Mouse (Mus musculus) spleen, adult 2 months (tissue): ENCODE results near the gene Foxk1. TPM values are rescaled to one million over a fixed set of nuclear protein-coding genes. Genes with fewer than 3 reads are reported as not detected.

Experiments used
- DNase-seq, 2 experiments: peaks; one replicate each; pipeline versions ENCODE4 v3.0.0 to v3.0.0-alpha.2; 2012 to 2021; ENCODE audit warnings: low spot score in 2 of 2, low read depth in 1 of 2
- H3K27ac ChIP-seq: fragments of 200-500 bp; 2 replicates; pipeline ENCODE4 v1.5.1; 2012; ENCODE audit warnings: low read length, inconsistent platforms; ENCODE audit not compliant: insufficient read depth
- H3K27me3 ChIP-seq: fragments of 200-500 bp; 2 replicates; pipeline ENCODE4 v1.6.1; 2012; ENCODE audit warnings: mild to moderate bottlenecking, moderate library complexity, low read length, inconsistent platforms; ENCODE audit not compliant: control insufficient read depth, insufficient read depth
- H3K36me3 ChIP-seq: fragments of 200-500 bp; 2 replicates; pipeline ENCODE4 v1.6.1; 2012; ENCODE audit warnings: mild to moderate bottlenecking, low read length, inconsistent platforms; ENCODE audit not compliant: control insufficient read depth, insufficient read depth
- H3K4me1 ChIP-seq: fragments of 200-500 bp; 2 replicates; pipeline ENCODE4 v1.6.1; 2011; ENCODE audit warnings: inconsistent platforms; ENCODE audit not compliant: control insufficient read depth, insufficient read depth, insufficient read length
- H3K4me3 ChIP-seq: fragments of 200-500 bp; 2 replicates; pipeline ENCODE4 v1.5.1; 2011; ENCODE audit warnings: mild to moderate bottlenecking, inconsistent platforms; ENCODE audit not compliant: insufficient read depth, insufficient read length; ENCODE audit errors: extremely low read depth
- CTCF ChIP-seq: fragments of 200-500 bp; IDR thresholded peaks from 2 replicates; pipeline ENCODE4 v1.5.1; 2011; ENCODE audit warnings: mild to moderate bottlenecking, inconsistent platforms; ENCODE audit not compliant: insufficient read depth, insufficient read length, insufficient replicate concordance; ENCODE audit errors: extremely low read depth
- POLR2A ChIP-seq: fragments of 200-500 bp; IDR thresholded peaks from 2 replicates; pipeline ENCODE4 v1.6.1; 2011; ENCODE audit warnings: low read depth, low read length, inconsistent platforms
- WGBS: fragments of 180-500 bp; shearing (Covaris S2); methylation state at CpG from one replicate; pipeline ENCODE4 v1.1.7; 2018; 5-methylcytosine and 5-hydroxymethylcytosine counted together
- polyA plus RNA-seq: library from polyadenylated mRNA; depleted of rRNA; stranded (reverse); fragments of >200 nt; gene quantifications from 2 replicates; pipeline ENCODE4 v1.2.3, GENCODE M21; 2012

The Foxk1 gene
- polyA plus RNA-seq, 1 experiment, result 39.2 TPM

DNA sequence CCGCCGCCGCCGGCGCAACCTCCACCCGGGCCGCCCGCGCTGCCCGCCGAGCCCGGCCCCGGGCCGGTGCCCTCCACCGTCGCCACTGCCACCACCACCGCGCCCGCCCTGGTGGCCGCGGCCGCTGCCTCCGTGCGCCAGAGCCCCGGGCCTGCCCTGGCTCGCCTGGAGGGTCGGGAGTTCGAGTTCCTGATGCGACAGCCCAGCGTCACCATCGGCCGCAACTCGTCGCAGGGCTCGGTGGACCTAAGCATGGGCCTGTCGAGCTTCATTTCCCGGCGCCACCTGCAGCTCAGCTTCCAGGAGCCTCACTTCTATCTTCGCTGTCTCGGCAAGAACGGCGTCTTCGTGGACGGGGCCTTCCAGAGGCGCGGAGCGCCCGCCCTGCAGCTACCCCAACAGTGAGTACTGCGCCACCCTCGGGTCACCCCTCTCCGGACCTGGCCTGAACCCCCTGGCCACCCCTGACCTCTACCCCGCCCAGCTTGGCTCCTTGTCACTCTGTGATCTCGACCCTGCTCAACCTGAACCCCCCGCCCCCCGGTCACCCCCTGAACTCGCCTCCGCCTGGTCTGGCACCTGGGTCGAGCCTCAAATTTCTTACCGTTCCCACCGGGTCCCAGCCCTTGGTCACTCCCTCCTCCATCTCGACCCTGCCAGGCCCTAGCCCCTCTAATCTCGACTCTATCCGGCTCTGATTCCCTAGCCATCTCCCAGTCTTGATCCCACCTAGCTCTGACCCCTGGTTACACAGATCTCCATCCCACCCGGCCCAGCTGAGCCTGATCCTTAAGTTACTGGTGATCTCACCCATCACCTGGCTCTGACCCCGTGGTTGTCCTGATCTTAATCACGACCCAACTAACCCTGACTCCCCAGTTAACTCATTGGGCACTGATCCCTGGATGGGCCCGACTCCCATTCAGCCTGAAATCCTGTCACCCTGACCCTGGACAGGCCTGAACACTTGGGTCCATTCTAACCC lies 636 bp downstream of the Foxk1 start:
- Histone ChIP-seq H3K27ac (peak overlapping the region; percentile 81), H3K4me3 (peak overlapping the region; percentile 93), H3K36me3 (0 out of 2 replicates have a peak, but pooled peaks cover 2% of the 10 kb centered on the region), H3K4me1 (peaks cover 22% of the 10 kb centered on the region; the same call in 1 of the 2 replicates), H3K27me3 (no peaks in the 10 kb centered on the region)
- TF ChIP-seq CTCF (no peak), POLR2A (no peak)
- DNase-seq, result peak in 1 of 2 experiments; percentile 41
- 2% methylated on average over 63 of the region's 67 CpGs for WGBS

DNA sequence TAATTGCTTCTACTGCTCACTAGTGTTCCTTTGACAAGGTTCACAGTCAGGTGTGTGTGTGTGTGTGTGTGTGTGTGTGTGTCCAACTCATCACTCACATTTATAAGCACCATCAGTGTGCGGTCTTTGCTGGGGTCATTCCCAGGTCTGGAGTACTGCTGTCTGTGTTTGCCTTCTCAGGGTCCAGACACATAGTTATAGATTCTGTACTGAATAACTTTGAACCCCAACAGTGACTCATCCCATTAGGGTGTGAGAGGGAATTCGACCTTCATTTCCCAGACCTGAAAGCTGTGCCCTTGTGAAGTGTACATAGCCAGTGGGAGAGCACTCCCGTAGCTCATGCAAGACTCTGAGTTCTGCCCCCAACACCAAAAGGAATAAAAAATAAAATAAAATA lies 2.4 kb downstream of the Foxk1 start:
- no peak for TF ChIP-seq POLR2A
- TF ChIP-seq CTCF, result no peak
- 81% methylated on average over 3 of the region's 3 CpGs for WGBS
- Histone ChIP-seq H3K36me3 (peaks cover 4% of the 10 kb centered on the region), H3K27me3 (no peaks in the 10 kb centered on the region), H3K4me3 (no peak overlapping the region), H3K27ac (no peak overlapping the region), H3K4me1 (peaks cover 22% of the 10 kb centered on the region; the same call in 1 of the 2 replicates)
- no peak for DNase-seq

DNA sequence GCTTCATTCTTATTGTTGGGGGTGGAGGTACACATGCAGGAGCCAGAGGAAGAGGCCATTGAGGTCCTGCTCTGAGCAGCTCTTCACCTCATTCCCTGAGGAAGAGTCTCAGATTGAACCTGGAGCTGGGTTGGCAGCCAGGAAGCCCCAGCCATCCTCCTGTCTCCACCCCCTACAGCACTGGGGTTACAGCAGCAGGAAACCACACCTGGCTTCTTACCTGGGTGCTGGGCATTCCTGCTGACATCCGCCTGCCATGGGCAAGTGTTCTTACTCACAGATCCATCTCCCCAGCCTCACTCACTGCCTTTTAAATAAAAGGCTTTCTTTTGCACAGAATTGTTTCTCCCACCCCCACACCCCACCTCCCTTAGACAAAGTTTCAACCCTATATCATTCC lies 3.0 kb downstream of the Foxk1 start:
- Histone ChIP-seq H3K27me3 (no peaks in the 10 kb centered on the region), H3K36me3 (peaks cover 4% of the 10 kb centered on the region), H3K4me1 (peaks cover 22% of the 10 kb centered on the region; the same call in 1 of the 2 replicates), H3K27ac (no peak overlapping the region), H3K4me3 (no peak overlapping the region)
- WGBS, result 87% methylated on average over 1 of the region's 1 CpGs
- TF ChIP-seq CTCF (no peak), POLR2A (no peak)
- no peak for DNase-seq

DNA sequence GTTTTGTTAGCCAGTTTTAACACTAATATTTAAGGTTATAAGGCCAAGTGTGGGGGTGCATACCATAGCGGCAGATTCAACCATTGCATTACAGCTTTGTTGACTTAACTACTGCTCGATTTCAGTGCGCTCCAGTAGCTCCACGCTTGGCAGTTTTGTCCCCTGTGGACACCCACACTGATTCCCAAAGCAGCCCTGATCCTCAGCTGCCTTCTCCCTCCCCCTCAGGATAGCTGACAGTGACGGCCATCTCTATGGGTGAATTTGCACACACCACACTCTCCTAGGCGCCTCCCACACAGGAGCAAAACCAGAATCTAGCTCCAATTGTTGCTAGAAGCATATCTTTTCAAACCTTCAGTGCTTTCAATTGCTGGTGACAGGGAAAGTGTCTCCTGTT lies 4.1 kb downstream of the Foxk1 start:
- H3K4me1 ChIP-seq, result peaks cover 22% of the 10 kb centered on the region; the same call in 1 of the 2 replicates
- 87% methylated on average over 6 of the region's 6 CpGs for WGBS
- TF ChIP-seq CTCF (no peak), POLR2A (no peak)

DNA sequence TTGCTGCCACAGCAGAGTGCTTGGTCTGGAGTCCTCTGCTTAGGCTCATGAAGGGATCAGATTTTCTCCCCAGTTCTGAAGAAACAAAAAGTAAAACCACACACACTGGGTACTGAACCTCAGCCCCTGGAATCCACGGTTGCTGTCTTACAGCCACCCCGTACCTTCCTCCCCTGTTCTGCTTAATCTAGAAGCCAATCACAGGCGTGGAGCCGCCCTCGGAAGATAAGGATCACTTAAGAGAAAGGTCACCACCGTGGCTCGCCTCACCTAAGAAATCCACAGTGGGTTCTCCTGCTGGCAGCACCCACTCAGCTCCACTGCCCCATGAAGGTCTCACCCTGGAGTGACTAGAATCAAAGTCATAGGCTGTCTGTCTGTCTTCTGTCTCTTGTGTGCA lies 5.1 kb downstream of the Foxk1 start:
- Histone ChIP-seq H3K36me3 (peaks cover 7% of the 10 kb centered on the region), H3K27me3 (no peaks in the 10 kb centered on the region), H3K4me3 (no peak overlapping the region), H3K4me1 (peaks cover 22% of the 10 kb centered on the region; the same call in 1 of the 2 replicates), H3K27ac (no peak overlapping the region)
- 75% methylated on average over 7 of the region's 7 CpGs for WGBS
- DNase-seq, result no peak
- TF ChIP-seq POLR2A (no peak), CTCF (no peak)

More for the DNA sequence above, 4.1 kb downstream of the Foxk1 start:
- DNase-seq, result no peak
- Histone ChIP-seq H3K27me3 (no peaks in the 10 kb centered on the region), H3K4me3 (no peak overlapping the region), H3K27ac (no peak overlapping the region), H3K36me3 (peaks cover 7% of the 10 kb centered on the region)

DNA sequence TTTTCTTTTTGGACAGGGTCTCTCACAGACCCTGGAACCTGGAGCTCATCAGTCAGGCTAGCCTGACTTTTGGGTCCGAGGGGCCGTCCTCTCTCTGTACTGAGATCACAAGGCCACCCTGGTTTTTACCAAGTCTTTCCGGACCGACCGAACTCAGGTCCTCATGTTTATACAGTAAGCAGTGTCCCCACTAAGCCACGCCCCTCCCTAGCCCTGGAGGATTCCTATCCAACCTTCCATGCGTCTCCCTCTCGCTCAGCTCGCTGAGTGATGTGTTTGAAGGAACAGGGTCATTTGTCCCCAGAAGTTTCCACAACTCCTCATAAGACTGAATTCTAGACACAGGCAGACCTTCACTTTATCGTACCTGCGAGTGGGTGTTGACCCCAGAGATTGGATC lies 5.6 kb downstream of the Foxk1 start:
- 93% methylated on average over 11 of the region's 11 CpGs for WGBS
- Histone ChIP-seq H3K27me3 (no peaks in the 10 kb centered on the region), H3K36me3 (peaks cover 7% of the 10 kb centered on the region), H3K27ac (no peak overlapping the region), H3K4me3 (no peak overlapping the region), H3K4me1 (peaks cover 22% of the 10 kb centered on the region; the same call in 1 of the 2 replicates)
- DNase-seq, result no peak
- TF ChIP-seq CTCF (no peak), POLR2A (no peak)
